Mouse (Mus musculus) T-helper 1 cell (primary cell): Measurements from ENCODE around the gene Gpr33.

Source experiments
- in situ Hi-C: fragments of 300-600 bp; cut with MboI, MseI; formaldehyde crosslinking; loops from one replicate; pipeline ENCODE4 v1.15.1; 2025; ENCODE audit warnings: high pct_unique_total_duplicates

The Gpr33 gene

DNA sequence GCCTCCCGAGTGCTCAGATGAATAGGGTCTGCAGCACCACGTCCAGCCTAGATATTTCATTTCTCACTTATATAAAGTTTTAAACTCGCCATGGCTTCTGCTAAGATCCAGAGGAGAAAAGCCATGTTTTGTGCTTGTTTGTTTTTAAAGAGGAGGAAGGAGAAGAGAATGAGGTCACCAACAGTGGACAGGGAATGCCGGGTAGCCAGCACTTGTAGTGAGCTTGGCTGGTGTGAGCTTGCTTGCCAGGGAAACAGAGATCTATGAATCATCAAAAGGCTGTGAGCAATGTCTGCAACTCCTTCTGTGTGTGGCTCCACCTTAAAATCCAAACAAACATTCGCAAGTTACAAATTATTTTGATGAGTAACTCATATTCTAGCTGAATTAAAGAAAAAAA lies 39.3 kb downstream of the Gpr33 start:
- in situ Hi-C loops, result no loop called here

DNA sequence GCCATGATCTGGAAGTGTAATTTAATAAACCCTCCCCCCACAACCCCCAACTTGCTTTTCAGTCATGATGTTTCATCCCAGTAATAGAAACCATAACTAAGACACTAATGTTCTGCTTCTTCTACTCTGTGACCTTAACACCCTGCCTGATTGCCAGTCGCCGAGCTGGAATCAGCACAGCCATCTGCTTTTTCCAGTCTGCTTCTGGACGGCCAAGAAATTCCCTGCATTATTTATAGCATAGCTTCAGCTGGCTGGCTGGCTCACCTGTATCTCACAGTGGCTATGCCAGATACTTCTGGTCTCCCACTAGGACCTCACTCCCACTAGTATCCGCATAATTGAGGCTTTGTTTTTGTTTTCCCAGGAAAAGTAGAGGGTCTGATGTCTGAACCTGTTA lies 42.0 kb downstream of the Gpr33 start:
- in situ Hi-C loops, result no loop called here

DNA sequence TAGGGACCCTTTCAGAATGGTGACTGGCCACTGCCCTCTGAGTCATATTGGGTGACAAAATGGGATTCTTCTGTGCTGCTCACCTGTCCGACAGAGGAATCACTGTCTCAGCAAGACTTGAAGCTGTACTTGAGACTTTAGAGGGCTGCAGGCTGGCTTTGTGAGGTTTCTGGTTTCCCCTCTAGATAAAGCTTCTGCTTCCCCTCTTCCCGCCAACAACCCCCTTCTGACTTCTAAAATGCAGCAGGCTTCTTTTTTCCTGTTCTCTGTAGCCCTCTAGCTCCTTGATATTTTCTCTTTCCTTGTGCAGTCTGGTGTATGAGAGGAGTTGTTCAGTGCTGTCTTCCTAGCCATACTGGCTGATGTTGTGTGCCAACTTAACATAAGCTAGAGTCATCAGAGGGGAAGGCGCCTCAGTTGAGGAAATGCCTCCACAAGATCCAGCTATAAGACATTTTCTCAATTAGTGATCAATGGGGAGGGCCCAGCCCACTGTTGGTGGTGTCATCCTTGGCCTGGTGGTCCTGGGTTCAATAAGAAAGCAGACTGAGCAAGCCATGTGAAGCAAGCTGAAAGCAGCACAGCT lies 42.6 kb downstream of the Gpr33 start:
- in situ Hi-C loops, result no loop called here

DNA sequence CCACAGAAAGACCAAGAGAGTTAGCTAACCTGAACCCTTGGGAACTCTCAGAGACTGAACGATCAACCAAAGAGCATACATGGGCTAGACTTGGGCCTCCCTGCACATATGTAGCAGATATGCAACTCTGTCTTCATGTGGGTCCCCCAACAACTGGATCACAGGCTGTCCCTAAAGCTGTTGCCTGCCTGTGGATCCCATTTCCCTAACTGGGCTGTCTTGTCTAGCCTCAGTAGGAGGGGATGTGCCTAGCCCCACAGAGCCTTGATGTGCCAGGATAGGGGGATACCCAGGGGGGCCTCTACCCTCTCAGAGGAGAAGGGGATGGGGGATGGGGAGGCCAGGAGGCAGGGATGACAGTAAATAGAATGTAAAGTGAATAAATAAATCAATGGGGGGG lies 44.2 kb downstream of the Gpr33 start:
- in situ Hi-C loops, result no loop called here

DNA sequence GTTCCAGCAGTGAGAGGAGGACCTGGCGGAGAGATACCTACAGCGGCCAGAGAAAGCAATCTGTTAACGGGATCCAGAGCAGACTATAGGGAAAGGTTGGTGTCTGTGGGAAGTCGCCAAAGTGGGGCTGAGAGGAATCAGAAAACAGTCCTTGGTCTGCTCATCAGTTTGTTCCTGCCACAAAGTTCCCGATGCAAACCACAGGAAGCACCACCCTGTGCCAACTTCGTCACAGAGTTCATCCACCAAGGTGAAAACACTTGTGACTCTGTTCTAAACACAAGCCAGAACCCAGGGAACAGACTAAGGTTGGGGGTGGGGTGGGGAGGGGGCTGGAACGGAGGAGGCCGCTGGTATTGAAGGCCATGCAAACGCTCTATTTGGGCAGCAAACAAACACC lies 51.3 kb downstream of the Gpr33 start:
- in situ Hi-C loops, result no loop called here

DNA sequence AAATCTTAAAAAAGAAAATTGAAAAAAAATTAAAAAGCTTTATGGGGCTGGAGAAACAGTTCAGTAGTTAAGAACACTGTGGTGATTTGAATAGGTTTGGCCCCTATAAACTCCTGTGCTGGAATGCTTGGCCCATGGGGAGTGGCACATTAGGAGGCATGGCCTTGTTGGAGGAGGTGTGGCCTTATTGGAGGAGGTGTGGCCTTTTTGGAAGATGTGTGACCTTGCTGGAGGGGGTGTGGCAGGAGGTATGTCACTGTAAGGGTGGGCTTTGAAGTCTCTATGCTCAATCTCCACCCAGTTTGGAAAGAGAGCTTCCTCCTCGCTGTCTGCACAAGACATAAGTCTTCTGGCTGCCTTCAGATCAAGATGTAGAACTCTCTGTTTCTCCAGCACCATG lies 53.5 kb downstream of the Gpr33 start:
- in situ Hi-C loops, result no loop called here
